Mouse (Mus musculus): ENCODE results near the gene Foxp1. TPM values are rescaled to one million over a fixed set of nuclear protein-coding genes. Genes with fewer than 3 reads are reported as not detected.

The Foxp1 gene
- polyA plus RNA-seq, 2 experiments, result 101 to 166 TPM

GRCm38 (mm10) chr6:99063982-99064484 is 458.5 kb downstream of the Foxp1 start:
- Histone ChIP-seq H3K9me3 (ENCODE audit: control insufficient read depth, low read length) (no peaks in the 10 kb centered on the region), H3K9ac (ENCODE audit: low read depth, low read length, severe bottlenecking) (no peak overlapping the region), H3K4me1 (ENCODE audit: control insufficient read depth, insufficient read depth, low read length) (peaks cover 31% of the 10 kb centered on the region), H3K36me3 (ENCODE audit: control insufficient read depth, insufficient read depth, low read length) (no peaks in the 10 kb centered on the region), H3K27me3 (ENCODE audit: control insufficient read depth, insufficient read depth, low read length) (no peaks in the 10 kb centered on the region), H3K4me3 (replicated peaks; ENCODE audit: low read length) (no peak overlapping the region), H3K27ac (replicated peaks; ENCODE audit: low read depth, low read length) (no peak overlapping the region), H3K4me2 (replicated peaks; ENCODE audit: low read depth, low read length, severe bottlenecking) (no peak overlapping the region)
- DNase-seq (ENCODE audit: low spot score), result peak; percentile 27
- no peak for TF ChIP-seq POLR2A (IDR thresholded peaks at IDR 0.05; ENCODE audit: borderline replicate concordance, extremely low read depth, insufficient read depth, insufficient read length)
- ATAC-seq (ENCODE audit: low FRiP score, low read depth), result no peak
- WGBS, result 44% methylated on average over 10 of the region's 10 CpGs

GRCm38 (mm10) chr6:99062931-99063330 is 459.6 kb downstream of the Foxp1 start:
- DNase-seq (ENCODE audit: low spot score) (no peak), ATAC-seq (ENCODE audit: low FRiP score, low read depth) (no peak)
- no peak overlapping the region for H3K4me2 ChIP-seq (replicated peaks; ENCODE audit: low read depth, low read length, severe bottlenecking)
- H3K4me1 ChIP-seq (ENCODE audit: control insufficient read depth, insufficient read depth, low read length), result peaks cover 31% of the 10 kb centered on the region
- no peaks in the 10 kb centered on the region for H3K36me3 ChIP-seq (ENCODE audit: control insufficient read depth, insufficient read depth, low read length)
- H3K9me3 ChIP-seq (ENCODE audit: control insufficient read depth, low read length), result no peaks in the 10 kb centered on the region
- H3K27ac ChIP-seq (replicated peaks; ENCODE audit: low read depth, low read length), result no peak overlapping the region
- H3K9ac ChIP-seq (ENCODE audit: low read depth, low read length, severe bottlenecking), result no peak overlapping the region
- TF ChIP-seq POLR2A (IDR thresholded peaks at IDR 0.05; ENCODE audit: borderline replicate concordance, extremely low read depth, insufficient read depth, insufficient read length), result no peak
- H3K27me3 ChIP-seq (ENCODE audit: control insufficient read depth, insufficient read depth, low read length), result no peaks in the 10 kb centered on the region
- 86% methylated on average over 8 of the region's 8 CpGs for WGBS
- H3K4me3 ChIP-seq (replicated peaks; ENCODE audit: low read length), result no peak overlapping the region

- ATAC-seq (ENCODE audit: low FRiP score, low read depth) (no peak), DNase-seq (ENCODE audit: low spot score) (no peak)
- H3K4me2 ChIP-seq (replicated peaks; ENCODE audit: low read depth, low read length, severe bottlenecking), result no peak overlapping the region
- no peaks in the 10 kb centered on the region for H3K9me3 ChIP-seq (ENCODE audit: control insufficient read depth, low read length)
- WGBS, result 69% methylated on average over 3 of the region's 3 CpGs
- H3K27me3 ChIP-seq (ENCODE audit: control insufficient read depth, insufficient read depth, low read length), result no peaks in the 10 kb centered on the region
- no peak overlapping the region for H3K27ac ChIP-seq (replicated peaks; ENCODE audit: low read depth, low read length)
- no peak overlapping the region for H3K4me3 ChIP-seq (replicated peaks; ENCODE audit: low read length)
- no peaks in the 10 kb centered on the region for H3K36me3 ChIP-seq (ENCODE audit: control insufficient read depth, insufficient read depth, low read length)
- no peak overlapping the region for H3K9ac ChIP-seq (ENCODE audit: low read depth, low read length, severe bottlenecking)
- no peak for TF ChIP-seq POLR2A (IDR thresholded peaks at IDR 0.05; ENCODE audit: borderline replicate concordance, extremely low read depth, insufficient read depth, insufficient read length)
- H3K4me1 ChIP-seq (ENCODE audit: control insufficient read depth, insufficient read depth, low read length), result 0 out of 2 replicates have a peak, but pooled peaks cover 3% of the 10 kb centered on the region
Observed at GRCm38 (mm10) chr6:99058688-99059087, 463.8 kb downstream of the Foxp1 start.

GRCm38 (mm10) chr6:99057113-99057553 is 465.4 kb downstream of the Foxp1 start:
- Histone ChIP-seq H3K4me3 (replicated peaks; ENCODE audit: low read length) (no peak overlapping the region), H3K9ac (ENCODE audit: low read depth, low read length, severe bottlenecking) (no peak overlapping the region), H3K4me2 (replicated peaks; ENCODE audit: low read depth, low read length, severe bottlenecking) (no peak overlapping the region), H3K4me1 (ENCODE audit: control insufficient read depth, insufficient read depth, low read length) (no peaks in the 10 kb centered on the region), H3K27me3 (ENCODE audit: control insufficient read depth, insufficient read depth, low read length) (no peaks in the 10 kb centered on the region), H3K36me3 (ENCODE audit: control insufficient read depth, insufficient read depth, low read length) (no peaks in the 10 kb centered on the region), H3K9me3 (ENCODE audit: control insufficient read depth, low read length) (no peaks in the 10 kb centered on the region), H3K27ac (replicated peaks; ENCODE audit: low read depth, low read length) (no peak overlapping the region)
- no peak for TF ChIP-seq POLR2A (IDR thresholded peaks at IDR 0.05; ENCODE audit: borderline replicate concordance, extremely low read depth, insufficient read depth, insufficient read length)
- DNase-seq (ENCODE audit: low spot score) (no peak), ATAC-seq (ENCODE audit: low FRiP score, low read depth) (no peak)
- WGBS, result 93% methylated on average over 4 of the region's 4 CpGs

DNA sequence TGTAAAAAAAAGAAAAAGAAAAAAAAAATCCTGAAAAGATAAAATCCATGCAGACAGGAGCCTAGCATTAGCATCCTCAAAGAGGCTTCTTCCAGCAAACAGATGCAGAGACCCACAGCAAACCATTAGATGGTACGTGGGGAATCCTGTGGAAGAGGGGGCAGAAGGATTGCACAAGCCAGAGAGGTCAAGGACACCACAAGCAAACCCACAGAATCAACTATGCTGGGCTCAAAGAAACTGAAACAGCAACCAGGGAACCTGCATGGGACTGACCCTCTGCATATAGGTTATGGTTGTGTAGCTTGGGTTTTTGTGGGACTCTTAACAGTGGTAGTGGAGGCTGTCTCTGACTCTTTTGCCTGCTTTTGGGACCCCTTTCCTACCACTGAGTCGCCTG is 466.1 kb downstream of the Foxp1 start:
- no peak for TF ChIP-seq POLR2A (IDR thresholded peaks at IDR 0.05; ENCODE audit: borderline replicate concordance, extremely low read depth, insufficient read depth, insufficient read length)
- no peaks in the 10 kb centered on the region for H3K27me3 ChIP-seq (ENCODE audit: control insufficient read depth, insufficient read depth, low read length)
- ATAC-seq (ENCODE audit: low FRiP score, low read depth), result no peak
- no peaks in the 10 kb centered on the region for H3K9me3 ChIP-seq (ENCODE audit: control insufficient read depth, low read length)
- no peak overlapping the region for H3K9ac ChIP-seq (ENCODE audit: low read depth, low read length, severe bottlenecking)
- 64% methylated on average over 2 of the region's 2 CpGs for WGBS
- no peaks in the 10 kb centered on the region for H3K4me1 ChIP-seq (ENCODE audit: control insufficient read depth, insufficient read depth, low read length)
- no peak overlapping the region for H3K4me2 ChIP-seq (replicated peaks; ENCODE audit: low read depth, low read length, severe bottlenecking)
- H3K36me3 ChIP-seq (ENCODE audit: control insufficient read depth, insufficient read depth, low read length), result no peaks in the 10 kb centered on the region
- no peak for DNase-seq (ENCODE audit: low spot score)
- H3K27ac ChIP-seq (replicated peaks; ENCODE audit: low read depth, low read length), result no peak overlapping the region
- H3K4me3 ChIP-seq (replicated peaks; ENCODE audit: low read length), result no peak overlapping the region

- Histone ChIP-seq H3K4me1 (ENCODE audit: control insufficient read depth, insufficient read depth, low read length) (no peaks in the 10 kb centered on the region), H3K9ac (ENCODE audit: low read depth, low read length, severe bottlenecking) (no peak overlapping the region), H3K4me2 (replicated peaks; ENCODE audit: low read depth, low read length, severe bottlenecking) (no peak overlapping the region), H3K9me3 (ENCODE audit: control insufficient read depth, low read length) (no peaks in the 10 kb centered on the region), H3K36me3 (ENCODE audit: control insufficient read depth, insufficient read depth, low read length) (no peaks in the 10 kb centered on the region), H3K27ac (replicated peaks; ENCODE audit: low read depth, low read length) (no peak overlapping the region), H3K27me3 (ENCODE audit: control insufficient read depth, insufficient read depth, low read length) (no peaks in the 10 kb centered on the region), H3K4me3 (replicated peaks; ENCODE audit: low read length) (no peak overlapping the region)
- no peak for TF ChIP-seq POLR2A (IDR thresholded peaks at IDR 0.05; ENCODE audit: borderline replicate concordance, extremely low read depth, insufficient read depth, insufficient read length)
- DNase-seq (ENCODE audit: low spot score), result no peak
- WGBS, result 75% methylated on average over 2 of the region's 2 CpGs
- ATAC-seq (ENCODE audit: low FRiP score, low read depth), result no peak
Observed at GRCm38 (mm10) chr6:99053998-99054397, 468.5 kb downstream of the Foxp1 start.
